8 mouse cellular contexts compared by ENCODE assay signal in genomic region chr1:138617279-138618011, GRCm38 (mm10). TPM values are rescaled to one million over a fixed set of nuclear protein-coding genes. Genes with fewer than 3 reads are reported as not detected.
A peak's percentile ranks its signal among the peaks of the same experiment; 100 is the strongest.
DNase-seq lines count a peak whose midpoint lies in the region; ATAC-seq lines count a peak whose summit lies in the region.

No protein-coding gene starts in this region.

- no peaks in the 10 kb centered on the region for H3K27me3 ChIP-seq in lung, embryonic 15.5 days
- H3K27me3 ChIP-seq in embryonic facial prominence, embryonic 11.5 days (ENCODE audit: control insufficient read depth, insufficient read depth, low read length), result no peaks in the 10 kb centered on the region
- H3K27me3 ChIP-seq in hindbrain, embryonic 15.5 days, result 0 out of 2 replicates have a peak, but pooled peaks cover 2% of the 10 kb centered on the region
- no peaks in the 10 kb centered on the region for H3K27me3 ChIP-seq in midbrain, embryonic 12.5 days

- WGBS in lung, embryonic 15.5 days, result 10% methylated on average over 17 of the region's 17 CpGs
- 23% methylated on average over 17 of the region's 17 CpGs for WGBS in embryonic facial prominence, embryonic 11.5 days
- WGBS in hindbrain, embryonic 15.5 days, result 19% methylated on average over 17 of the region's 17 CpGs
- 22% methylated on average over 17 of the region's 17 CpGs for WGBS in midbrain, embryonic 12.5 days

- H3K4me3 ChIP-seq in lung, embryonic 15.5 days, result peak overlapping the region; percentile 87
- H3K4me3 ChIP-seq in embryonic facial prominence, embryonic 11.5 days (ENCODE audit: low read depth, low read length), result peak overlapping the region; percentile 84
- peak overlapping the region; percentile 91 for H3K4me3 ChIP-seq in hindbrain, embryonic 15.5 days
- peak overlapping the region; percentile 94 for H3K4me3 ChIP-seq in midbrain, embryonic 12.5 days

- no peak for DNase-seq in lung, adult 18-20 months
- peak; percentile 22 for DNase-seq in embryonic facial prominence, embryonic 11.5 days (ENCODE audit: low spot score)
- no peak for DNase-seq in ovary, postnatal 10 days (ENCODE audit: low spot score)
- DNase-seq in adrenal gland, postnatal 25 days, result no peak
- DNase-seq in gastrocnemius, postnatal 25 days, result no peak

- H3K9ac ChIP-seq in lung, embryonic 15.5 days, result peak overlapping the region; percentile 13
- peak overlapping the region; percentile 39 for H3K9ac ChIP-seq in embryonic facial prominence, embryonic 11.5 days (replicated peaks; ENCODE audit: low read length)
- H3K9ac ChIP-seq in hindbrain, embryonic 15.5 days, result peak overlapping the region; percentile 19
- H3K9ac ChIP-seq in midbrain, embryonic 12.5 days (replicated peaks), result peak overlapping the region; percentile 35

- no peak for ATAC-seq in lung, embryonic 15.5 days (ENCODE audit: borderline replicate concordance, extremely low read depth, low FRiP score, low TSS enrichment)
- no peak for ATAC-seq in embryonic facial prominence, embryonic 11.5 days (replicated peaks; ENCODE audit: insufficient number of reproducible peaks, low FRiP score, low TSS enrichment, low read depth)
- no peak for ATAC-seq in hindbrain, embryonic 15.5 days (ENCODE audit: low FRiP score, low read depth)
- no peak for ATAC-seq in midbrain, embryonic 12.5 days (ENCODE audit: low FRiP score, low read depth)

- H3K4me1 ChIP-seq in lung, embryonic 15.5 days, result 0 out of 2 replicates have a peak, but pooled peaks cover 8% of the 10 kb centered on the region
- H3K4me1 ChIP-seq in embryonic facial prominence, embryonic 11.5 days (ENCODE audit: control insufficient read depth, insufficient read depth, low read length), result no peaks in the 10 kb centered on the region
- H3K4me1 ChIP-seq in hindbrain, embryonic 15.5 days (replicated peaks), result peaks cover 22% of the 10 kb centered on the region
- peaks cover 19% of the 10 kb centered on the region for H3K4me1 ChIP-seq in midbrain, embryonic 12.5 days

- H3K4me2 ChIP-seq in lung, embryonic 15.5 days, result peak overlapping the region; percentile 68
- H3K4me2 ChIP-seq in embryonic facial prominence, embryonic 11.5 days (ENCODE audit: low read depth, low read length), result peak overlapping the region; percentile 47
- peak overlapping the region; percentile 91 for H3K4me2 ChIP-seq in hindbrain, embryonic 15.5 days
- peak overlapping the region; percentile 79 for H3K4me2 ChIP-seq in midbrain, embryonic 12.5 days (replicated peaks)

- H3K9me3 ChIP-seq in lung, embryonic 15.5 days, result no peaks in the 10 kb centered on the region
- no peaks in the 10 kb centered on the region for H3K9me3 ChIP-seq in embryonic facial prominence, embryonic 11.5 days (replicated peaks; ENCODE audit: control insufficient read depth, low read length)
- H3K9me3 ChIP-seq in hindbrain, embryonic 15.5 days, result no peaks in the 10 kb centered on the region
- H3K9me3 ChIP-seq in midbrain, embryonic 12.5 days, result no peaks in the 10 kb centered on the region

- H3K36me3 ChIP-seq in lung, embryonic 15.5 days, result no peaks in the 10 kb centered on the region
- no peaks in the 10 kb centered on the region for H3K36me3 ChIP-seq in embryonic facial prominence, embryonic 11.5 days (replicated peaks; ENCODE audit: control insufficient read depth, insufficient read depth, low read depth, low read length)
- no peaks in the 10 kb centered on the region for H3K36me3 ChIP-seq in hindbrain, embryonic 15.5 days
- no peaks in the 10 kb centered on the region for H3K36me3 ChIP-seq in midbrain, embryonic 12.5 days

- peak overlapping the region; percentile 98 for H3K27ac ChIP-seq in lung, embryonic 15.5 days
- H3K27ac ChIP-seq in embryonic facial prominence, embryonic 11.5 days (replicated peaks; ENCODE audit: low read depth, low read length), result no peak overlapping the region
- H3K27ac ChIP-seq in hindbrain, embryonic 15.5 days (replicated peaks), result no peak overlapping the region; the same call in 1 of the 2 replicates
- peak overlapping the region; percentile 64; the same call in 1 of the 2 replicates for H3K27ac ChIP-seq in midbrain, embryonic 12.5 days (replicated peaks)

RNA-seq across cellular contexts. Expression of gene Nek7, which starts 2.5 kb away (rescaled TPM):
- polyA plus RNA-seq in lung, embryonic 15.5 days (2015; fragmentation: Nextera tagmentation; extraction: Ambion mirVana), result 30.7 and 33.7 TPM in 2 replicates
- 30.1 and 30.8 TPM in 2 replicates for polyA plus RNA-seq in embryonic facial prominence, embryonic 11.5 days (2014; fragmentation: Nextera tagmentation; extraction: Ambion mirVana)
- 11.0 and 18.8 TPM in 2 replicates for polyA plus RNA-seq in hindbrain, embryonic 15.5 days (2015; fragmentation: Nextera tagmentation; extraction: Ambion mirVana)
- 31.0 and 31.8 TPM in 2 replicates for polyA plus RNA-seq in midbrain, embryonic 12.5 days (2016; fragmentation: Nextera tagmentation; extraction: Ambion mirVana)
- total RNA-seq in adrenal gland, postnatal 25 days (2021), result 45.5 and 51.2 TPM in 2 replicates
- total RNA-seq in gastrocnemius, postnatal 25 days (2021), result 10 to 100 TPM; 70.1 to 81.7 TPM

Comparison
In these comparisons a context has a peak if more than half of its experiments do, and no peak if none do; other contexts are left out.
1. H3K27ac ChIP-seq: peak in lung, embryonic 15.5 days (single experiment) and midbrain, embryonic 12.5 days (single experiment); none in embryonic facial prominence, embryonic 11.5 days (single experiment) and hindbrain, embryonic 15.5 days (single experiment).
2. Peak in every context shown above with its lines, with median percentiles within 50 percentile points of each other: H3K4me2 ChIP-seq, H3K4me3 ChIP-seq and H3K9ac ChIP-seq.